Mouse (Mus musculus) stomach, postnatal 0 days (tissue): Measurements from ENCODE around the gene Zbtb9. TPM values are rescaled to one million over a fixed set of nuclear protein-coding genes. Genes with fewer than 3 reads are reported as not detected.

Experiments
- ATAC-seq: fragments of 200-750 bp; cut with Nextera tagmentation; 2 replicates; pipeline ENCODE4 v1.8.0; 2017; ENCODE audit not compliant: low FRiP score, low TSS enrichment
- DNase-seq: peaks from one replicate; pipeline ENCODE4 v3.0.0-alpha.2; 2016; ENCODE audit warnings: low spot score
- H3K27ac ChIP-seq: fragments of 300-500 bp; sonication (generic); replicated peaks from 2 replicates; pipeline ENCODE4 v1.5.1; 2014; ENCODE audit warnings: mild to moderate bottlenecking, control low read depth
- H3K27me3 ChIP-seq: fragments of 300-500 bp; sonication (generic); 2 replicates; pipeline ENCODE4 v1.6.1; 2014; ENCODE audit warnings: low read length; ENCODE audit not compliant: control insufficient read depth, insufficient read depth
- H3K36me3 ChIP-seq: fragments of 300-500 bp; sonication (generic); 2 replicates; pipeline ENCODE4 v1.6.1; 2014; ENCODE audit warnings: low read length, mixed read lengths; ENCODE audit not compliant: control insufficient read depth, insufficient read depth
- H3K4me1 ChIP-seq: fragments of 300-500 bp; sonication (generic); replicated peaks from 2 replicates; pipeline ENCODE4 v1.6.1; 2014; ENCODE audit warnings: antibody characterized with exemption; ENCODE audit not compliant: control insufficient read depth, insufficient read depth
- H3K4me2 ChIP-seq: fragments of 300-500 bp; sonication (generic); replicated peaks from 2 replicates; pipeline ENCODE4 v1.6.1; 2014; ENCODE audit warnings: low read depth, mild to moderate bottlenecking, control low read depth, moderate library complexity
- H3K4me3 ChIP-seq: fragments of 300-500 bp; sonication (generic); 2 replicates; pipeline ENCODE4 v1.5.1; 2014; ENCODE audit warnings: low read depth, low read length, control low read depth
- H3K9ac ChIP-seq: fragments of 300-500 bp; sonication (generic); 2 replicates; pipeline ENCODE4 v1.6.1; 2014; ENCODE audit warnings: mild to moderate bottlenecking, low read length, control low read depth, mixed read lengths
- H3K9me3 ChIP-seq: fragments of 300-500 bp; sonication (generic); 2 replicates; pipeline ENCODE4 v1.6.1; 2016; ENCODE audit warnings: low read length; ENCODE audit not compliant: control insufficient read depth
- CTCF ChIP-seq: IDR thresholded peaks from 2 replicates; pipeline ENCODE4 v1.5.1; 2016; ENCODE audit warnings: antibody characterized with exemption, low read depth, mild to moderate bottlenecking, moderate library complexity
- EP300 ChIP-seq: optimal IDR thresholded peaks from 2 replicates; pipeline ENCODE3; 2016; ENCODE audit warnings: antibody characterized with exemption
- WGBS: fragments of 180-500 bp; shearing (Covaris S2); extraction: QIAGEN DNeasy Blood & Tissue Kit; methylation state at CpG from one replicate; pipeline ENCODE4 v1.1.7; 2014; 5-methylcytosine and 5-hydroxymethylcytosine counted together
- polyA plus RNA-seq: library from polyadenylated mRNA; unstranded; fragments of >200 nt; fragmentation: Nextera tagmentation; extraction: Ambion mirVana; gene quantifications from 2 replicates; pipeline ENCODE4 v1.2.1, GENCODE M21; 2015

Zbtb9 gene
- polyA plus RNA-seq, 1 experiment from 2014 or later = 6.9 TPM

GRCm38 (mm10) chr17:26961572-26962240 lies 11.3 kb upstream of the Zbtb9 start:
- peaks cover 3% of the 10 kb centered on the region; the same call in 1 of the 2 replicates for H3K36me3 ChIP-seq
- DNase-seq (no peak), ATAC-seq (no peak)
- no peak overlapping the region for H3K4me2 ChIP-seq
- WGBS = 85% methylated on average over 19 of the region's 21 CpGs
- H3K4me3 ChIP-seq = no peak overlapping the region
- TF ChIP-seq CTCF = no peak
- TF ChIP-seq EP300 = no peak
- H3K4me1 ChIP-seq = no peaks in the 10 kb centered on the region
- H3K9ac ChIP-seq = no peak overlapping the region
- H3K27me3 ChIP-seq = no peaks in the 10 kb centered on the region
- H3K9me3 ChIP-seq = no peaks in the 10 kb centered on the region
- H3K27ac ChIP-seq = no peak overlapping the region

- H3K4me3 ChIP-seq = no peak overlapping the region
- no peak for DNase-seq
- H3K4me1 ChIP-seq = 0 out of 2 replicates have a peak, but pooled peaks cover 2% of the 10 kb centered on the region
- WGBS = 93% methylated on average over 11 of the region's 11 CpGs
- no peak for ATAC-seq
- H3K36me3 ChIP-seq = peaks cover 3% of the 10 kb centered on the region; the same call in 1 of the 2 replicates
- H3K9ac ChIP-seq = no peak overlapping the region
- TF ChIP-seq EP300 (no peak), CTCF (no peak)
- no peaks in the 10 kb centered on the region for H3K9me3 ChIP-seq
- no peaks in the 10 kb centered on the region for H3K27me3 ChIP-seq
- H3K27ac ChIP-seq = no peak overlapping the region
- H3K4me2 ChIP-seq = no peak overlapping the region
Measured at GRCm38 (mm10) chr17:26966993-26967392, 6.0 kb upstream of the Zbtb9 start.

GRCm38 (mm10) chr17:26967477-26967876 lies 5.5 kb upstream of the Zbtb9 start:
- TF ChIP-seq EP300 = no peak
- no peak for TF ChIP-seq CTCF
- no peak for DNase-seq
- Histone ChIP-seq H3K9ac (no peak overlapping the region), H3K4me1 (0 out of 2 replicates have a peak, but pooled peaks cover 2% of the 10 kb centered on the region), H3K4me2 (no peak overlapping the region), H3K9me3 (no peaks in the 10 kb centered on the region), H3K27me3 (no peaks in the 10 kb centered on the region), H3K27ac (no peak overlapping the region), H3K36me3 (peaks cover 3% of the 10 kb centered on the region; the same call in 1 of the 2 replicates), H3K4me3 (no peak overlapping the region)
- 83% methylated on average over 6 of the region's 6 CpGs for WGBS
- ATAC-seq = no peak

- ATAC-seq (no peak), DNase-seq (no peak)
- 0 out of 2 replicates have a peak, but pooled peaks cover 2% of the 10 kb centered on the region for H3K4me1 ChIP-seq
- peaks cover 3% of the 10 kb centered on the region; the same call in 1 of the 2 replicates for H3K36me3 ChIP-seq
- H3K4me3 ChIP-seq = no peak overlapping the region
- no peak overlapping the region for H3K4me2 ChIP-seq
- no peaks in the 10 kb centered on the region for H3K9me3 ChIP-seq
- H3K9ac ChIP-seq = no peak overlapping the region
- WGBS = 83% methylated on average over 6 of the region's 6 CpGs
- TF ChIP-seq EP300 (no peak), CTCF (no peak)
- no peaks in the 10 kb centered on the region for H3K27me3 ChIP-seq
- H3K27ac ChIP-seq = no peak overlapping the region
Measured at GRCm38 (mm10) chr17:26968200-26968611, 4.8 kb upstream of the Zbtb9 start.

- Histone ChIP-seq H3K36me3 (peaks cover 3% of the 10 kb centered on the region; the same call in 1 of the 2 replicates), H3K27ac (no peak overlapping the region), H3K4me2 (no peak overlapping the region), H3K9ac (no peak overlapping the region), H3K4me3 (no peak overlapping the region), H3K27me3 (no peaks in the 10 kb centered on the region), H3K9me3 (no peaks in the 10 kb centered on the region), H3K4me1 (peaks cover 7% of the 10 kb centered on the region; the same call in 1 of the 2 replicates)
- ATAC-seq (no peak), DNase-seq (no peak)
- TF ChIP-seq CTCF (no peak), EP300 (no peak)
- 80% methylated on average over 6 of the region's 6 CpGs for WGBS
Measured at GRCm38 (mm10) chr17:26969257-26969656, 3.7 kb upstream of the Zbtb9 start.

- no peak for DNase-seq
- ATAC-seq = no peak
- TF ChIP-seq CTCF (no peak), EP300 (no peak)
- Histone ChIP-seq H3K36me3 (no peaks in the 10 kb centered on the region; the same call in 1 of the 2 replicates), H3K27me3 (no peaks in the 10 kb centered on the region), H3K9me3 (no peaks in the 10 kb centered on the region), H3K4me3 (no peak overlapping the region), H3K4me1 (peaks cover 7% of the 10 kb centered on the region; the same call in 1 of the 2 replicates), H3K4me2 (no peak overlapping the region), H3K9ac (no peak overlapping the region), H3K27ac (no peak overlapping the region)
- 66% methylated on average over 9 of the region's 12 CpGs for WGBS
Measured at GRCm38 (mm10) chr17:26970221-26970620, 2.7 kb upstream of the Zbtb9 start.
